Mouse (Mus musculus) embryonic facial prominence, embryonic 10.5 days (tissue): ENCODE measurements around the gene Borcs8. TPM values are rescaled to one million over a fixed set of nuclear protein-coding genes. Genes with fewer than 3 reads are reported as not detected.

ENCODE experiments used
- DNase-seq: peaks from one replicate; pipeline ENCODE4 v3.0.0-alpha.2; 2017; ENCODE audit warnings: low spot score
- H3K27ac ChIP-seq: fragments of 300-500 bp; sonication (generic); replicated peaks from 2 replicates; pipeline ENCODE4 v1.5.1; 2016; ENCODE audit warnings: mild to moderate bottlenecking
- H3K27me3 ChIP-seq: fragments of 300-500 bp; sonication (generic); replicated peaks from 2 replicates; pipeline ENCODE4 v1.6.1; 2016; ENCODE audit warnings: low read depth, mild to moderate bottlenecking; ENCODE audit not compliant: poor library complexity, severe bottlenecking
- H3K36me3 ChIP-seq: fragments of 300-500 bp; sonication (generic); replicated peaks from 2 replicates; pipeline ENCODE4 v1.6.1; 2016; ENCODE audit warnings: mild to moderate bottlenecking, moderate library complexity
- H3K4me1 ChIP-seq: fragments of 300-500 bp; sonication (generic); 2 replicates; pipeline ENCODE4 v1.6.1; 2016
- H3K4me3 ChIP-seq: fragments of 300-500 bp; sonication (generic); 2 replicates; pipeline ENCODE4 v1.5.1; 2016; ENCODE audit warnings: mild to moderate bottlenecking, moderate library complexity
- H3K9me3 ChIP-seq: fragments of 300-500 bp; sonication (generic); 2 replicates; pipeline ENCODE4 v1.6.1; 2016; ENCODE audit warnings: mild to moderate bottlenecking
- WGBS: fragments of 180-500 bp; shearing (Covaris S2); methylation state at CpG from one replicate; pipeline ENCODE4 v1.1.7; 2016; 5-methylcytosine and 5-hydroxymethylcytosine counted together
- microRNA-seq: library from miRNA; unstranded; fragments of <30 nt; microRNA quantifications from one replicate; pipeline ENCODE4, GENCODE M21; 2017
- polyA plus RNA-seq: library from polyadenylated mRNA; unstranded; fragments of >200 nt; fragmentation: Nextera tagmentation; extraction: Ambion mirVana; gene quantifications from 2 replicates; pipeline ENCODE4 v1.2.1, GENCODE M21; 2016

The Borcs8 gene
- polyA plus RNA-seq, 1 experiment from 2014 or later: 46.8 TPM

- WGBS: 73% methylated on average over 2 of the region's 2 CpGs
- no peak for DNase-seq
- H3K27me3 ChIP-seq: no peaks in the 10 kb centered on the region
These were observed 56.5 kb downstream of the Borcs8 start for GRCm38 (mm10) chr8:70195762-70196161.

More at GRCm38 (mm10) chr8:70195762-70196161, 56.5 kb downstream of the Borcs8 start:
- no peaks in the 10 kb centered on the region for H3K9me3 ChIP-seq
- no peak overlapping the region for H3K4me3 ChIP-seq
- H3K27ac ChIP-seq: no peak overlapping the region
- no peaks in the 10 kb centered on the region for H3K36me3 ChIP-seq
- H3K4me1 ChIP-seq: peaks cover 27% of the 10 kb centered on the region

Small RNAs within 50 kb of the gene (microRNA-seq; reads per million reads assigned to microRNA genes)
- not detected for gene Mir7066

Other genes starting within 250 kb of the Borcs8 start
- gene Tssk6, start 237.3 kb upstream of the Borcs8 start, polyA plus RNA-seq: 4.4 and 4.8 TPM in 2 replicates
- 159 and 164 TPM in 2 replicates for gene Ndufa13, start 236.9 kb upstream of the Borcs8 start, polyA plus RNA-seq
- 4.2 and 4.3 TPM in 2 replicates for gene Yjefn3, start 236.8 kb upstream of the Borcs8 start, polyA plus RNA-seq
- gene Gatad2a, start 143.1 kb upstream of the Borcs8 start, polyA plus RNA-seq: 57.3 and 59.9 TPM in 2 replicates
- 63.9 and 67.3 TPM in 2 replicates for gene Mau2, start 96.8 kb upstream of the Borcs8 start, polyA plus RNA-seq
- gene Sugp1, start 96.7 kb upstream of the Borcs8 start, polyA plus RNA-seq: 53.5 and 56.5 TPM in 2 replicates
- 0.47 and 0.80 TPM in 2 replicates for gene Tm6sf2, start 66.6 kb upstream of the Borcs8 start, polyA plus RNA-seq
- gene Hapln4, start 56.0 kb upstream of the Borcs8 start, polyA plus RNA-seq: 0.14 and 0.24 TPM in 2 replicates
- 6.2 and 6.8 TPM in 2 replicates for gene Ncan, start 18.6 kb upstream of the Borcs8 start, polyA plus RNA-seq
- gene Nr2c2ap, start 8.2 kb upstream of the Borcs8 start, polyA plus RNA-seq: 32.0 and 33.4 TPM in 2 replicates
- 22.4 and 25.2 TPM in 2 replicates for gene Rfxank, start 345 bp upstream of the Borcs8 start, polyA plus RNA-seq
- 0.69 and 0.70 TPM in 2 replicates for gene Mef2b, start 212 bp downstream of the Borcs8 start, polyA plus RNA-seq
- gene Tmem161a, start 32.9 kb downstream of the Borcs8 start, polyA plus RNA-seq: 66.1 and 72.1 TPM in 2 replicates
- gene Slc25a42, start 72.8 kb downstream of the Borcs8 start, polyA plus RNA-seq: 2.6 and 2.9 TPM in 2 replicates
- 47.0 and 50.8 TPM in 2 replicates for gene Sugp2, start 94.7 kb downstream of the Borcs8 start, polyA plus RNA-seq
- 30.8 and 31.9 TPM in 2 replicates for gene Armc6, start 95.0 kb downstream of the Borcs8 start, polyA plus RNA-seq
- gene Homer3, start 143.3 kb downstream of the Borcs8 start, polyA plus RNA-seq: 121 and 130 TPM in 2 replicates
- gene Ddx49, start 163.0 kb downstream of the Borcs8 start, polyA plus RNA-seq: 51.0 and 58.1 TPM in 2 replicates
- gene Cope, start 163.0 kb downstream of the Borcs8 start, polyA plus RNA-seq: 293 and 297 TPM in 2 replicates
- gene Cers1, start 176.3 kb downstream of the Borcs8 start, polyA plus RNA-seq: 2.3 and 4.1 TPM in 2 replicates
- gene Gdf1, start 190.3 kb downstream of the Borcs8 start, polyA plus RNA-seq: 5.6 and 5.7 TPM in 2 replicates
- 21.9 and 22.1 TPM in 2 replicates for gene Upf1, start 213.8 kb downstream of the Borcs8 start, polyA plus RNA-seq
- gene Comp, start 234.1 kb downstream of the Borcs8 start, polyA plus RNA-seq: 0.19 and 0.37 TPM in 2 replicates